Mouse (Mus musculus) large intestine, adult 2 months (tissue): ENCODE data around the gene Efcab6. TPM values are rescaled to one million over a fixed set of nuclear protein-coding genes. Genes with fewer than 3 reads are reported as not detected.

Experiments used
- DNase-seq: peaks from one replicate; pipeline ENCODE4 v3.0.0-alpha.2; 2012; ENCODE audit warnings: low read depth, low spot score
- WGBS: fragments of 180-500 bp; shearing (Covaris S2); methylation state at CpG from one replicate; pipeline ENCODE4 v1.1.7; 2018; 5-methylcytosine and 5-hydroxymethylcytosine counted together
- polyA plus RNA-seq: library from polyadenylated mRNA; depleted of rRNA; stranded (reverse); fragments of >200 nt; gene quantifications from 2 replicates; pipeline ENCODE4 v1.2.3, GENCODE M21; 2012; rRNA removed

Gene Efcab6
- polyA plus RNA-seq, 1 experiment = not detected

DNA sequence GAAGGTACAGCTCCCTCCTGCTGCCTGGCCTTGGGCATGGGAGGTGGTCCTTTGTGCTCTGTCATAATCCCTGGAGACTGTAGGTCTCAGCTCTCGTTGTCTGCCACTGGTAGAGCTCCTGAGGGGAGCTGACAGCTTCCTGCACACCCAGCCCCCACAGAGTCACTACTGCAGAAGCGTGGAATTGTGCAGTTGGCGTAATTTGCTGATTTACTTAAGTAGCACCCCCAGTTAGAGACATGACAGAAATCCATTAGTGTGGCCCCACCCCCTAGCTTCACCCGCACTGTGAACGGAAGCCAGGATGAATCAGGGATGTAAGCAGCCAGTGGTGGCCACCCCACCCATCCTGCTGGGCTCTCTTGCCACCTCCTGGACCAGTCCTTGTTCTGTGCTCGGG lies 232.9 kb downstream of the Efcab6 start:
- WGBS = 66% methylated on average over 6 of the region's 6 CpGs
- no peak for DNase-seq

GRCm38 (mm10) chr15:83829226-83829625 lies 236.0 kb downstream of the Efcab6 start:
- WGBS = 52% methylated on average over 13 of the region's 13 CpGs
- no peak for DNase-seq

DNA sequence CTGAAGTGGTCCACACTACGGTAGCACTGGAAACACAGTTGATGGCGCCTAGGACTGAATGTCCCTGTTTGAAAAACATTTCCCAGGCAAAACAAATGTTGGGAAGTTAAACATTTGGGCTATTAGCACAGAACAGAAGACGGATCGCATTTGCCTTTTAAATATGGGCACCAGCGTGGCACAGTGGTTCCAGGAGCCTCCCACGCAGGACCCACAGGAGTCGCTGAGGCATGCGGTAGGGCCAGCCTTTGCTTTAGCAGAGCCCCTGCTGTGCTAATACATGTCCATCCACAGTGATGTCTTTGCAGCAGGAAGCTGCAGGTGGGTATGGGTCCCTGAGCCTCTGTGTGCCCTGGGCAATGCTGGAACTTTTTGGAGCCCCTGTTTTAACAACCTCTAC lies 237.2 kb downstream of the Efcab6 start:
- WGBS = 83% methylated on average over 8 of the region's 8 CpGs
- no peak for DNase-seq

Other genes starting within 250 kb of the Efcab6 start
- 2.7 TPM in 2 replicates for gene Sult4a1, start 40.4 kb upstream of the Efcab6 start, polyA plus RNA-seq
- 0.04 TPM in 1 of 2 replicates, not detected in the other for gene Pnpla5, start 57.8 kb upstream of the Efcab6 start, polyA plus RNA-seq
- gene Pnpla3, start 102.5 kb upstream of the Efcab6 start, polyA plus RNA-seq = 8.1 and 17.0 TPM in 2 replicates
- gene Samm50, start 126.9 kb upstream of the Efcab6 start, polyA plus RNA-seq = 15.6 and 20.4 TPM in 2 replicates
- gene Parvb, start 166.7 kb upstream of the Efcab6 start, polyA plus RNA-seq = 3.3 and 3.6 TPM in 2 replicates